Mouse (Mus musculus) midbrain, embryonic 12.5 days (tissue): ENCODE measurements at regions not wholly inside any gene's neighbourhood (a gene's known extent, or its start where the extent isn't known, plus 50 kb on each side); places are given as distances from the start of the nearest gene placed in this dataset.
"Not testable (repeated sequence)": the region's sequence is repeated elsewhere in the genome, so short reads cannot be mapped to it uniquely, and the experiment has no call there.

Source experiments
- ATAC-seq: fragments of 200-750 bp; cut with Nextera tagmentation; 2 replicates; pipeline ENCODE4 v1.8.0; 2017; ENCODE audit warnings: low read depth, moderate TSS enrichment, moderate library complexity; ENCODE audit not compliant: low FRiP score
- H3K27ac ChIP-seq: fragments of 300-500 bp; sonication (generic); replicated peaks from 2 replicates; pipeline ENCODE4 v1.5.1; 2016; ENCODE audit warnings: mild to moderate bottlenecking
- H3K27me3 ChIP-seq: fragments of 300-500 bp; sonication (generic); 2 replicates; pipeline ENCODE4 v1.6.1; 2016; ENCODE audit warnings: mild to moderate bottlenecking
- H3K36me3 ChIP-seq: fragments of 300-500 bp; sonication (generic); 2 replicates; pipeline ENCODE4 v1.6.1; 2016
- H3K4me1 ChIP-seq: fragments of 300-500 bp; sonication (generic); 2 replicates; pipeline ENCODE4 v1.6.1; 2016
- H3K4me2 ChIP-seq: fragments of 300-500 bp; sonication (generic); replicated peaks from 2 replicates; pipeline ENCODE4 v1.6.1; 2016; ENCODE audit warnings: mild to moderate bottlenecking, moderate library complexity
- H3K4me3 ChIP-seq: fragments of 300-500 bp; sonication (generic); 2 replicates; pipeline ENCODE4 v1.5.1; 2016; ENCODE audit warnings: mild to moderate bottlenecking
- H3K9ac ChIP-seq: fragments of 300-500 bp; sonication (generic); replicated peaks from 2 replicates; pipeline ENCODE4 v1.6.1; 2016; ENCODE audit warnings: mild to moderate bottlenecking, moderate library complexity
- H3K9me3 ChIP-seq: fragments of 300-500 bp; sonication (generic); 2 replicates; pipeline ENCODE4 v1.6.1; 2016; ENCODE audit warnings: mild to moderate bottlenecking
- whole genome bisulfite sequencing: fragments of 180-500 bp; shearing (Covaris S2); methylation state at CpG from one replicate; pipeline ENCODE4 v1.1.7; 2016; 5-methylcytosine and 5-hydroxymethylcytosine counted together

- ATAC-seq: no peak
- WGBS: 91% methylated on average over 3 of the region's 3 CpGs
Measured at GRCm38 (mm10) chr17:50409271-50409670, 99.9 kb upstream of the Plcl2 start.

GRCm38 (mm10) chr17:50409895-50410294, 99.3 kb upstream of the Plcl2 start:
- Histone ChIP-seq H3K9me3 (no peaks in the 10 kb centered on the region), H3K4me1 (0 out of 2 replicates have a peak, but pooled peaks cover 5% of the 10 kb centered on the region), H3K27ac (no peak overlapping the region), H3K4me3 (no peak overlapping the region), H3K9ac (no peak overlapping the region), H3K27me3 (no peaks in the 10 kb centered on the region), H3K36me3 (no peaks in the 10 kb centered on the region), H3K4me2 (no peak overlapping the region)
- ATAC-seq: no peak
- 94% methylated on average over 8 of the region's 8 CpGs for WGBS

More at GRCm38 (mm10) chr17:50409271-50409670, 99.9 kb upstream of the Plcl2 start:
- H3K27ac ChIP-seq: no peak overlapping the region
- no peak overlapping the region for H3K4me2 ChIP-seq
- no peak overlapping the region for H3K4me3 ChIP-seq
- H3K27me3 ChIP-seq: no peaks in the 10 kb centered on the region
- H3K36me3 ChIP-seq: no peaks in the 10 kb centered on the region
- no peaks in the 10 kb centered on the region for H3K9me3 ChIP-seq
- H3K9ac ChIP-seq: no peak overlapping the region
- 0 out of 2 replicates have a peak, but pooled peaks cover 5% of the 10 kb centered on the region for H3K4me1 ChIP-seq

- Histone ChIP-seq H3K27ac (no peak overlapping the region), H3K4me1 (0 out of 2 replicates have a peak, but pooled peaks cover 5% of the 10 kb centered on the region), H3K27me3 (no peaks in the 10 kb centered on the region), H3K4me3 (no peak overlapping the region), H3K4me2 (no peak overlapping the region), H3K9me3 (no peaks in the 10 kb centered on the region), H3K9ac (no peak overlapping the region), H3K36me3 (no peaks in the 10 kb centered on the region)
- 97% methylated on average over 3 of the region's 3 CpGs for WGBS
- no peak for ATAC-seq
Measured at GRCm38 (mm10) chr17:50410296-50410695, 98.9 kb upstream of the Plcl2 start.

GRCm38 (mm10) chr17:50412446-50412845, 96.8 kb upstream of the Plcl2 start:
- WGBS: 93% methylated on average over 5 of the region's 5 CpGs
- ATAC-seq: no peak
- Histone ChIP-seq H3K27ac (no peak overlapping the region), H3K4me3 (no peak overlapping the region), H3K9ac (no peak overlapping the region), H3K9me3 (0 out of 2 replicates have a peak, but pooled peaks cover under 1% of the 10 kb centered on the region), H3K36me3 (no peaks in the 10 kb centered on the region), H3K4me2 (no peak overlapping the region), H3K27me3 (no peaks in the 10 kb centered on the region), H3K4me1 (0 out of 2 replicates have a peak, but pooled peaks cover 3% of the 10 kb centered on the region)

GRCm38 (mm10) chr17:50413916-50414315, 95.3 kb upstream of the Plcl2 start:
- Histone ChIP-seq H3K27me3 (no peaks in the 10 kb centered on the region), H3K9me3 (0 out of 2 replicates have a peak, but pooled peaks cover 7% of the 10 kb centered on the region), H3K36me3 (no peaks in the 10 kb centered on the region), H3K4me3 (no peak overlapping the region), H3K4me1 (no peaks in the 10 kb centered on the region), H3K27ac (no peak overlapping the region), H3K4me2 (no peak overlapping the region), H3K9ac (no peak overlapping the region)
- no peak for ATAC-seq
- WGBS: 84% methylated on average over 5 of the region's 5 CpGs

GRCm38 (mm10) chr17:50415331-50416005, 93.7 kb upstream of the Plcl2 start:
- 94% methylated on average over 2 of the region's 2 CpGs for WGBS
- Histone ChIP-seq H3K4me2 (no peak overlapping the region), H3K36me3 (no peaks in the 10 kb centered on the region), H3K4me1 (no peaks in the 10 kb centered on the region), H3K9ac (no peak overlapping the region), H3K9me3 (0 out of 2 replicates have a peak, but pooled peaks cover 7% of the 10 kb centered on the region), H3K4me3 (no peak overlapping the region), H3K27me3 (no peaks in the 10 kb centered on the region), H3K27ac (no peak overlapping the region)
- ATAC-seq: no peak

GRCm38 (mm10) chr17:50416119-50416518, 93.1 kb upstream of the Plcl2 start:
- H3K9ac ChIP-seq: no peak overlapping the region
- WGBS: 80% methylated on average over 1 of the region's 1 CpGs
- H3K27me3 ChIP-seq: no peaks in the 10 kb centered on the region
- H3K9me3 ChIP-seq: 0 out of 2 replicates have a peak, but pooled peaks cover 7% of the 10 kb centered on the region
- no peak for ATAC-seq
- H3K4me2 ChIP-seq: no peak overlapping the region
- no peak overlapping the region for H3K27ac ChIP-seq
- no peaks in the 10 kb centered on the region for H3K4me1 ChIP-seq
- no peaks in the 10 kb centered on the region for H3K36me3 ChIP-seq
- H3K4me3 ChIP-seq: no peak overlapping the region

- Histone ChIP-seq H3K4me3 (no peak overlapping the region), H3K4me2 (no peak overlapping the region), H3K9ac (no peak overlapping the region), H3K27ac (no peak overlapping the region), H3K27me3 (no peaks in the 10 kb centered on the region), H3K36me3 (no peaks in the 10 kb centered on the region), H3K9me3 (0 out of 2 replicates have a peak, but pooled peaks cover 7% of the 10 kb centered on the region), H3K4me1 (no peaks in the 10 kb centered on the region)
- ATAC-seq: no peak
- WGBS: 76% methylated on average over 3 of the region's 3 CpGs
Measured at GRCm38 (mm10) chr17:50416538-50417113, 92.6 kb upstream of the Plcl2 start.

GRCm38 (mm10) chr17:50418863-50419383, 90.3 kb upstream of the Plcl2 start:
- ATAC-seq: no peak
- no peak overlapping the region for H3K4me3 ChIP-seq
- no peak overlapping the region for H3K9ac ChIP-seq
- 69% methylated on average over 3 of the region's 3 CpGs for WGBS
- no peaks in the 10 kb centered on the region for H3K4me1 ChIP-seq
- no peaks in the 10 kb centered on the region for H3K27me3 ChIP-seq
- 0 out of 2 replicates have a peak, but pooled peaks cover 7% of the 10 kb centered on the region for H3K9me3 ChIP-seq
- no peaks in the 10 kb centered on the region for H3K36me3 ChIP-seq
- H3K27ac ChIP-seq: no peak overlapping the region
- H3K4me2 ChIP-seq: no peak overlapping the region

GRCm38 (mm10) chr17:50419551-50419950, 89.7 kb upstream of the Plcl2 start:
- H3K4me1 ChIP-seq, H3K9me3 ChIP-seq, ATAC-seq, H3K27me3 ChIP-seq, H3K4me2 ChIP-seq, H3K9ac ChIP-seq, H3K27ac ChIP-seq, H3K4me3 ChIP-seq, H3K36me3 ChIP-seq: not testable (repeated sequence)

GRCm38 (mm10) chr17:50419966-50420365, 89.2 kb upstream of the Plcl2 start:
- ATAC-seq: peak; percentile 73; the same call in 1 of the 2 replicates

GRCm38 (mm10) chr17:50420690-50421089, 88.5 kb upstream of the Plcl2 start:
- 95% methylated on average over 6 of the region's 6 CpGs for WGBS
- H3K36me3 ChIP-seq: no peaks in the 10 kb centered on the region

More at GRCm38 (mm10) chr17:50419966-50420365, 89.2 kb upstream of the Plcl2 start:
- no peak overlapping the region for H3K9ac ChIP-seq
- H3K27me3 ChIP-seq: no peaks in the 10 kb centered on the region
- H3K36me3 ChIP-seq: no peaks in the 10 kb centered on the region
- H3K27ac ChIP-seq: no peak overlapping the region
- no peak overlapping the region for H3K4me3 ChIP-seq
- H3K4me1 ChIP-seq: no peaks in the 10 kb centered on the region
- 88% methylated on average over 4 of the region's 12 CpGs for WGBS
- H3K9me3 ChIP-seq: 0 out of 2 replicates have a peak, but pooled peaks cover 7% of the 10 kb centered on the region
- no peak overlapping the region for H3K4me2 ChIP-seq

More at GRCm38 (mm10) chr17:50420690-50421089, 88.5 kb upstream of the Plcl2 start:
- Histone ChIP-seq H3K4me3 (no peak overlapping the region), H3K9ac (no peak overlapping the region), H3K4me2 (no peak overlapping the region), H3K9me3 (0 out of 2 replicates have a peak, but pooled peaks cover 7% of the 10 kb centered on the region), H3K27ac (no peak overlapping the region), H3K27me3 (no peaks in the 10 kb centered on the region), H3K4me1 (no peaks in the 10 kb centered on the region)
- ATAC-seq: no peak
